Mouse (Mus musculus): ENCODE measurements around the gene Rtbdn. TPM values are rescaled to one million over a fixed set of nuclear protein-coding genes. Genes with fewer than 3 reads are reported as not detected.

The Rtbdn gene
- polyA plus RNA-seq, 1 experiment from 2014 or later = 1.3 TPM

- WGBS = 2% methylated on average over 42 of the region's 42 CpGs
- peak overlapping the region; percentile 76 for H3K27ac ChIP-seq
- peaks cover 78% of the 10 kb centered on the region for H3K27me3 ChIP-seq (ENCODE audit: poor library complexity, severe bottlenecking)
- peaks cover 80% of the 10 kb centered on the region for H3K4me1 ChIP-seq
- no peaks in the 10 kb centered on the region for H3K9me3 ChIP-seq
- DNase-seq (ENCODE audit: extremely low spot score, low spot score) = peak; percentile 84
- H3K36me3 ChIP-seq (replicated peaks) = peaks cover 5% of the 10 kb centered on the region
- peak overlapping the region; percentile 68 for H3K4me3 ChIP-seq
These were observed 33.0 kb downstream of the Rtbdn start for GRCm38 (mm10) chr8:84979599-84980421.

DNA sequence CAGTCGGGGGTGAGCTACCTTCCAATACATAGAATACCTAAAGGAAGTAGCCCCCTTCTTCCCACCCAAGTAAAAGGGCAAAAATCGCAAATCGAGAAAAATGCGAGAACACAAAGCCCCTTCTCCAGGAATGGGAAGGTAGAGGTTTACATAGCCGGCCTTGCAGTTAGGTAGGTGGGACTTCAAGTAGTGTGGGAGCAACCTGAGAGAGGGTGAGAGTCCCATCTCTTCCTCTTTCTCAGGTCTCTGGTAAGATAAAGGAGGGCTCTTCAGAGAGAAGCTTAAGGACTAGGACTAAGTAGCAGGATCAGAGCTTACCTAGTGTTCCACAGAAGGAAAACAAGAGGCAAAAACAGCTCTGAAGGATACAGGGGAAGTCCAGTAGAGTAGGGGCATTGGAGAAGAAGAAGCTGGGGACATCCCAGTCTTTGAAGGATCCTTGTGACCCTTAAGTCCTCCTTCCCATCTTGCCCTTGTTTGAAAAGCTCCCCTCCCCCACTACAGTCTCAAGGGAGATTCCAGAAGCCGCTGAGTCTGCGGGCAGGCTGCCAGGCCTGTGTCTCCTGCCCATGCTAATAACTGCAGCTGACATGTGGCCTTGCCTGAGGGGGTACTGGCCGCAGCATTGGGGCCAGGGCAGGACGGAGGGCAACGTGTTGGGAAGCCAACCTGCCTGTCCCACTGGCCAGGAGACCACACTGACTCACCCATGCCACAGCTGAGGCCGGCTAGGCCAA lies 34.0 kb downstream of the Rtbdn start:
- Histone ChIP-seq H3K9me3 (no peaks in the 10 kb centered on the region), H3K4me3 (peak overlapping the region; percentile 68; the same call in 1 of the 2 replicates), H3K36me3 (replicated peaks) (no peaks in the 10 kb centered on the region), H3K4me1 (peaks cover 82% of the 10 kb centered on the region), H3K27me3 (ENCODE audit: poor library complexity, severe bottlenecking) (peaks cover 84% of the 10 kb centered on the region), H3K27ac (peak overlapping the region; percentile 76)
- WGBS = 41% methylated on average over 11 of the region's 11 CpGs
- DNase-seq (ENCODE audit: extremely low spot score, low spot score) = no peak

DNA sequence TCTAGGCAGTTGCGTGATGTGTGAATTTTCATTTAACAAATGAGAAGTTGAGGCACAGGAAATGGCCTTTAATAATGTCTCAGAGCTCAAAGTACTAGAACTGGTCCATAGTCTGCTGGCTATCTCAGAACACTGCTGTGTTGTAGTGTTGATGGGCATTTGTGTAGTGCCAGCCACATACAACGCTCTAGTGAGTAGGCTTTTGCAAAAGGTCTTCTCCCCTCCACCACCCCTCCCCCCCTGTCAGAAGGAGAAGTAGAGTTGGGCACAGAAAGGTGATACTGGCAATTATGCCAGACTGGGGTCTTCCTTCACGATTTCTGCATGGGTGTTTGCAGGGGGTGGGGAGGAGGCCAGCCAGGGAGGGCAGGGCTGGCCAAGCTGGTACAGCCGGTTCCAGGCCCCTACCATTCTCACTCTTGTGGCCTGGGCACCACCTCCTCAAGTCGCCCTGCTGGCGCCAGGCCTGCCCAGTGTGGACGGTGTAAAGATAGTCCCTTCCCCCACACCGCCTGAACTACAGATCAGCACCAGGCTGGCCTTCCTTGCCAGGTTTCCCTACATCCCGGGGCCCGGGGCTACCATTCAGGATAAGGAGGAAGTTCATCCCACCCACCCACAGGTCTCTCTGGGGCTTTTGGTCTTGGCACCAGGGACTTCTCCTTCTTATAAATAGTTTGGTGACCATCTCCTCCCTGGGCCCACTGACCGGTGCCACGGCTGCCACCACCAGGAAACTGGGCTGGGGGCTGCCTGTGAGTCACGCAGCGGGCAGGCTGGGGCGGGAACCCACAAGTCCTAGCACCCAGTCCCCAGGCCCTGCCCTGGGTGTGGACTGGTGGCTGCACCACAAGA lies 35.1 kb downstream of the Rtbdn start:
- H3K4me3 ChIP-seq = peak overlapping the region; percentile 12; the same call in 1 of the 2 replicates

DNA sequence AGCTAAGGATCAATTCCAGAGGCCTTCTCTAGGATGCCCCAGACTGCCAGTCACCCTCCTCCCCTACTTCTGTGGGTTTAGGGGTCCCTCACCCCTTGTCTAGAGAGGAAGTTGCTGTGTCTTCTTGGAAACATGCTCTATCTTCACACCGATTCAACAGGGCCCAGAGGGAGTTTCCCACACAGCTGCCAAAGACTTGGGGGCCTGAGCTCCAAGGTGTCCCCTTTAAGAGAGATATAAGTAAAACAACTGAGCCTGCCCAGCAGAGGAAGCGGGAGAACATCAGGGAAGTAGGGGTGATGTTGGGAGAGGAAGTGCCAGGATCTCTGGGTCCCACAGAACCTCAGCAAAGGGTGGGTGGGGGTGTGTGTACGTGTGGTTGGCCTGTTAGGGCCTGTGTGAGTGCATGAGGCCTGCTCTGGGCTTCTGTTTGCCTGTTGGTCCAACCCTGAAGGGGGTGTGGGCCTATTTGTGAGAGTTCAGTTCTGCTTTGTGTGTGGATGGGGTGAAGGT lies 35.8 kb downstream of the Rtbdn start:
- Histone ChIP-seq H3K27me3 (ENCODE audit: poor library complexity, severe bottlenecking) (peaks cover 92% of the 10 kb centered on the region), H3K27ac (0 out of 2 replicates have a peak overlapping the region, but pooled peaks have one; percentile 20)
- no peak for DNase-seq (ENCODE audit: extremely low spot score, low spot score)

More for the DNA sequence above, 35.1 kb downstream of the Rtbdn start:
- Histone ChIP-seq H3K9me3 (no peaks in the 10 kb centered on the region), H3K36me3 (replicated peaks) (no peaks in the 10 kb centered on the region), H3K4me1 (peaks cover 79% of the 10 kb centered on the region), H3K27me3 (ENCODE audit: poor library complexity, severe bottlenecking) (peaks cover 92% of the 10 kb centered on the region), H3K27ac (0 out of 2 replicates have a peak overlapping the region, but pooled peaks have one; percentile 20)
- WGBS = 83% methylated on average over 15 of the region's 15 CpGs
- no peak for DNase-seq (ENCODE audit: extremely low spot score, low spot score)

DNA sequence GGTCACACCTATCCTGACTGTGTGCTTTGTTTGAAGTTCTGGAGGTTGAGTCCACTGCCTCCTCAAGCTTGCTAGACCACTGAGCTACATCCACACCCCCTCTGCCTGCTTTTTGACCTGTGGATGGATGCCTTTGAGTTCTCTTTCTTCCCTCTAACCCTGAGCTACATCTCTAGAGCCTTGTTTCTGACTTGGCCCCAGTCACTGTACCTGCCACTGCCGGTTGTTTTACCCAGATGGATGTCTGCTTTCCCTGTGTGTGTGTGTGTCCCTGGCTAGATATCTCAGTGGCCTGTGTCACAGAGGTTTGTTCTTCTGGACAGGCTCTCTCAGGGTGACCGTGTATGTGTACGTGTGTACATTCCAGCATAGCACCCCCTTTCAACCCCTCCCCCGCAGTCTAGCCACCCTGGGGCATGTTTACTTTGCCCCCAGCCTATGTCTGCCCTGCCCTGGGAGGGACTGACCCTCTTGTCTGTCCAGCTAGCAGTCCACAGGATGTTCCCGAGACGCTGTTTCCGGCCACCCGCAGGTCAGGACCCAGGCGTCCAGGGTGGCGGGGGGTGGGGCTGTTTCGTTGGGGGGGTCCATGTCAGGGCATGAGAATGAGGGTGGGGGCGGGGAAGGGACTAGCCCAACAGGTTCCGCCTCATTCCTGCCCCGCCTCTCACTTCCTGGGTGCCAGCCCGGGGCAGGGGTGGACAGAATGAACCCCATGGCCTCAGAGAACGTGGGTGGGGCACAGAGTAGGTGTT lies 37.7 kb downstream of the Rtbdn start:
- Histone ChIP-seq H3K4me3 (peak overlapping the region; percentile 62), H3K27me3 (ENCODE audit: poor library complexity, severe bottlenecking) (peaks cover 92% of the 10 kb centered on the region), H3K27ac (peak overlapping the region; percentile 83), H3K36me3 (replicated peaks) (no peaks in the 10 kb centered on the region), H3K9me3 (no peaks in the 10 kb centered on the region), H3K4me1 (peaks cover 59% of the 10 kb centered on the region)
- 12% methylated on average over 16 of the region's 16 CpGs for WGBS
- no peak for DNase-seq (ENCODE audit: extremely low spot score, low spot score)

More for the DNA sequence above, 35.8 kb downstream of the Rtbdn start:
- H3K4me1 ChIP-seq = peaks cover 72% of the 10 kb centered on the region
- H3K4me3 ChIP-seq = no peak overlapping the region
- H3K36me3 ChIP-seq (replicated peaks) = no peaks in the 10 kb centered on the region
- WGBS = 68% methylated on average over 3 of the region's 3 CpGs
- no peaks in the 10 kb centered on the region for H3K9me3 ChIP-seq

DNA sequence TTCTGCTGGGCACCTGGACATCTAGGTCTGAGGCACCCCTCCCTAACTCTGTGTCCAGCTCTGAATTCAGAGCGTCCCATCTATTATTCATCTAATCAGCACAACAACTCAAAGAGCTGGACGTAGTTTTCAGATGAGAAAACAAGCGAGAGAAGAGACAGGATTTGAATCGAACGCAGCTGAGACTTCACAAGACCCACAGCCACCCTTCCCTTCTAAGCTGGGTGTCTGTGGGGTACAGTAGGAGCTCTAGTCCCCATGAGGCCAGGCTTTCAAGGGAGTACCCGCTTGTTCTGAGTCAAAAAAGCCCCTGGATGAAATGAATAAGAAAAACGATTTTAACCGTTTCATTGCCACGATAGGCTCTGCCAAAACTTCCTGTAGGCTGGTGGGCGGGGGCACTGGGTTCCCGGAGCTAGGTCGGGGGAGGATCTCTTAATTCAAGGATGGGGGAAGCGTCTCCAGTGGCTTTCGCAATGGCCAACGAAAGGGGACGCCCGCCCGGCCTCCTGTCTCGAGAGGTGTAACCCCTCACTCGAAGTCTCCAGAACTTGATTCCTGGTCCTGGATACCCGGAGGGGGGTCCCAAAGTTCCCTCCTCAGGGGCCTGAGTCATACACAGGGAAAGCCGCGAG lies 38.4 kb downstream of the Rtbdn start:
- no peak for DNase-seq (ENCODE audit: extremely low spot score, low spot score)
- no peaks in the 10 kb centered on the region for H3K9me3 ChIP-seq
- H3K27ac ChIP-seq = peak overlapping the region; percentile 83
- H3K36me3 ChIP-seq (replicated peaks) = no peaks in the 10 kb centered on the region
- H3K27me3 ChIP-seq (ENCODE audit: poor library complexity, severe bottlenecking) = peaks cover 85% of the 10 kb centered on the region
- peak overlapping the region; percentile 62 for H3K4me3 ChIP-seq
- WGBS = under 1% methylated on average over 23 of the region's 23 CpGs
- peaks cover 59% of the 10 kb centered on the region for H3K4me1 ChIP-seq

GRCm38 (mm10) chr8:84985684-84986378 lies 39.0 kb downstream of the Rtbdn start:
- peak; percentile 85 for DNase-seq (ENCODE audit: extremely low spot score, low spot score)
- WGBS = under 1% methylated on average over 53 of the region's 53 CpGs
- Histone ChIP-seq H3K9me3 (no peaks in the 10 kb centered on the region), H3K27me3 (ENCODE audit: poor library complexity, severe bottlenecking) (peaks cover 78% of the 10 kb centered on the region), H3K4me3 (peak overlapping the region; percentile 62), H3K36me3 (replicated peaks) (no peaks in the 10 kb centered on the region), H3K4me1 (peaks cover 57% of the 10 kb centered on the region), H3K27ac (peak overlapping the region; percentile 83)

- DNase-seq (ENCODE audit: extremely low spot score, low spot score) = no peak
- WGBS = 45% methylated on average over 8 of the region's 8 CpGs
- no peaks in the 10 kb centered on the region for H3K36me3 ChIP-seq (replicated peaks)
- peak overlapping the region; percentile 83 for H3K27ac ChIP-seq
- H3K4me1 ChIP-seq = peaks cover 58% of the 10 kb centered on the region
- H3K27me3 ChIP-seq (ENCODE audit: poor library complexity, severe bottlenecking) = peaks cover 72% of the 10 kb centered on the region
- peak overlapping the region; percentile 62 for H3K4me3 ChIP-seq
- no peaks in the 10 kb centered on the region for H3K9me3 ChIP-seq
These were observed 39.7 kb downstream of the Rtbdn start for GRCm38 (mm10) chr8:84986379-84986945.

- Histone ChIP-seq H3K9me3 (no peaks in the 10 kb centered on the region), H3K27ac (no peak overlapping the region), H3K4me3 (no peak overlapping the region), H3K4me1 (peaks cover 51% of the 10 kb centered on the region), H3K36me3 (replicated peaks) (no peaks in the 10 kb centered on the region), H3K27me3 (ENCODE audit: poor library complexity, severe bottlenecking) (peaks cover 66% of the 10 kb centered on the region)
- DNase-seq (ENCODE audit: extremely low spot score, low spot score) = no peak
- 89% methylated on average over 5 of the region's 5 CpGs for WGBS
These were observed 40.6 kb downstream of the Rtbdn start for GRCm38 (mm10) chr8:84987388-84987787.

DNA sequence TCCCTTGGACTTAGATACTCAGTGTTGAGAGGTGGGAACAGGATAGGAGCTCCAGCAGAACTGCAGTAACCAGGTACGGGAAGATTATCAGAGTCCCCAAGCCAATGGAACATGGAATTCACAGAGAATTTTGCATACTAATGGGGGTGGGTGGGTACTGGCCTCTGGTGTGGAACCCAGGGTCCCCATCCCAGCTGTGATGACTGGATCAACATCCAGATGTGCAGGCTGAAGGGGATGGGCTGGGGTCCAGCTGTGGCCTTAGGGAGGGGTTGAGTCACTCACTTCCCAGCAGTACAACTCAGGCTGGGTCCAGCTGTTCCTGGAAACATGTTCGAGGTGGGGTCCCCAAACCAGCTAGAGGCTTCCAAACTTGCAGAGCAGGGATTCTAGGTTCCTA lies 41.1 kb downstream of the Rtbdn start:
- no peak overlapping the region for H3K27ac ChIP-seq
- no peaks in the 10 kb centered on the region for H3K36me3 ChIP-seq (replicated peaks)
- H3K9me3 ChIP-seq = no peaks in the 10 kb centered on the region
- no peak overlapping the region for H3K4me3 ChIP-seq
- H3K27me3 ChIP-seq (ENCODE audit: poor library complexity, severe bottlenecking) = peaks cover 61% of the 10 kb centered on the region
- H3K4me1 ChIP-seq = peaks cover 51% of the 10 kb centered on the region
- 84% methylated on average over 2 of the region's 2 CpGs for WGBS
- DNase-seq (ENCODE audit: extremely low spot score, low spot score) = no peak

Measured in forebrain, embryonic 10.5 days (tissue).